Mouse (Mus musculus): ENCODE measurements around the gene Enam. TPM values are rescaled to one million over a fixed set of nuclear protein-coding genes. Genes with fewer than 3 reads are reported as not detected.

Enam gene
- total RNA-seq, 2 experiments from 2014 or later = not detected

Other genes with a start within 250 kb of the Enam start
- gene Gm7714, start 219.1 kb upstream of the Enam start, total RNA-seq (2021) = not detected
- gene Prol1, start 170.7 kb upstream of the Enam start, total RNA-seq (2021) = not detected
- not detected for gene Amtn, start 111.9 kb upstream of the Enam start, total RNA-seq (2021)
- gene Ambn, start 32.0 kb upstream of the Enam start, total RNA-seq (2021) = not detected
- under 1 TPM; 0.32 to 0.33 TPM for gene Jchain, start 39.9 kb downstream of the Enam start, total RNA-seq (2021)
- gene Utp3, start 66.5 kb downstream of the Enam start, total RNA-seq (2021) = 10 to 100 TPM; 21.7 to 22.5 TPM
- gene Rufy3, start 77.1 kb downstream of the Enam start, total RNA-seq (2021) = 1 to 10 TPM; 6.8 to 8.4 TPM
- 100 to 1,000 TPM; 129 to 140 TPM for gene Grsf1, start 188.2 kb downstream of the Enam start, total RNA-seq (2021)
- 10 to 100 TPM; 24.5 to 26.3 TPM for gene Mob1b, start 232.9 kb downstream of the Enam start, total RNA-seq (2021)